Mouse (Mus musculus) fat pad, adult 2 months (tissue): Measurements from ENCODE around the gene Ugt1a8.

Source experiments
- DNase-seq: peaks from one replicate; pipeline ENCODE4 v3.0.0-alpha.2; 2011; ENCODE audit warnings: low read depth, low spot score; ENCODE audit errors: extremely low read depth

The Ugt1a8 gene

GRCm38 (mm10) chr1:88258881-88259642 lies 171.4 kb downstream of the Ugt1a8 start:
- DNase-seq: no peak

DNA sequence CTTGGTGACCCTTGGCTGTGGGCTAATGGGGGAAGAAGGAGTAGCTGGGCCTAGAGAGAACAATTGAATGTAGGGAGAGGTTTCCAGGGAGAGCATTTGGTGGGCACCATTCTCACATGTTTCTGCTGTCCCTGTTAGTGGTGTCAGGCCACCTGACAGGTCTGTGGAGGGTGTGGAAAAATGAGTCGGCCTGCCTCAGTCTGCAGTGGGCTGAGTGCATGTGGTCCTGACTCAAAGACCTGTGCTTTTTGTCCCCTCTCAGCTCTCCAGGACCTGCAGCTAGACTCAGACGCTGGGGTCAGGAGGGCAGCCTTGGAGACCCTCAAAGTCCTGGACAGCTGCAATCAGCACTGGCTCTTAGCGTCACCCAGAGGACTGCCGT lies 172.0 kb downstream of the Ugt1a8 start:
- no peak for DNase-seq

DNA sequence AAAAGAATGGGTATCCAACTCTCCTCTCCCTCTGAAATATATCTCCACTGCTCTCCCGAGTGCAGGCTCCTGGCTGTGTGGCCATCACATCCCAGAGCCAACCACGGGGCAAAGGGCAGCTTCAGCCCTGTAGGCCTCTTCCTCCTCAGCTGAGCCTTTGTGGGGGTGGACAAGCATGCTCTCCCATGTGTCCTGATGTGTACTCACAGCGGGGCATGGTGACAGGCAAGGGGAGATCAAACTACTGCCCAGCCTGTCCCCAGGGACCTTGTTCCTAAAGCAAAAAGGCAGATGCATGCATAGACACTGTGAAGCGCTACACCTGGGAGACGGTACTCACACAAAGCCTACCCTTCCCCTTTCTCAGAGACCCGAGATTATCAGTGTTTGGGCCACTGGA lies 172.5 kb downstream of the Ugt1a8 start:
- DNase-seq: no peak

GRCm38 (mm10) chr1:88260604-88261377 lies 173.2 kb downstream of the Ugt1a8 start:
- DNase-seq: no peak

DNA sequence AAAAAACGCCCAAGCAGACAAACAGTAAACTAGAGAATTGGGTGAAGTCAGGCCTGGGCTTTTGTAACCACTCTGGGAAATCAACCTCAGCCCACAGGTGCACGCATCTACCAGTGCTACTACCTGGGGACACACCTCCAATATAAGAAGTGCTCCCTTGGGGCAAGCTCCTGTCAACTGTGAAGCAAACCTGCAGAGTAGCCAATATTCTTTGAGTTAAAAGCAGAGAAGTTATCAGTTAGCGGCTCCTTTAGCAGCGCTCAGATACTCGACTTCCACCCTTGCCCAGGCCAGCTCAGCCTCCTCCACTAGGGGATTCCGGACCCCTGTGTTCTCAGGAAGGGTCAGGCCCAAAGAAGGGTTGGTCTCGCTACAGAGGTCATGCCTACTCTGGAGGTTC lies 174.1 kb downstream of the Ugt1a8 start:
- no peak for DNase-seq

GRCm38 (mm10) chr1:88262255-88262654 lies 174.6 kb downstream of the Ugt1a8 start:
- peak; percentile 58 for DNase-seq

GRCm38 (mm10) chr1:88262961-88263360 lies 175.3 kb downstream of the Ugt1a8 start:
- DNase-seq: no peak

DNA sequence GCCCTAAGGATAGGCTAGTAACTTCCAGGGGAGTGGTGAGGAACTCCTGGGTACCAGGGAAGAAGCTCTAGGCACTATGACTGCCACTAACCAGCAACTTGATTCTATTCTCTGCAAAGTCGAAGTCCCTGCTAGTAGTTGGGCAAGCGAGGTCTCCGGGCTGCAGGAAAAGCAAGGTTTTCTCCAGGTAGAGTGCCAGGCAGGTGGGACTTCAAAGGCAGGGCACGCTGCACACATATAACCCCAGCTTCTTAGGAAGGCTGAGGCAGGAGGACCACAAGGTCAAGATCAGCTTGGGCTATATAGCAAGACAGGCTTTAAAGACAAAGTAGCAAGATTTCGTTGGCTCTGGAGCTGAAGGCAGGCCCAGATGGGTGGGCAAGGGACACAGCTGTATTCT lies 176.2 kb downstream of the Ugt1a8 start:
- DNase-seq: no peak

DNA sequence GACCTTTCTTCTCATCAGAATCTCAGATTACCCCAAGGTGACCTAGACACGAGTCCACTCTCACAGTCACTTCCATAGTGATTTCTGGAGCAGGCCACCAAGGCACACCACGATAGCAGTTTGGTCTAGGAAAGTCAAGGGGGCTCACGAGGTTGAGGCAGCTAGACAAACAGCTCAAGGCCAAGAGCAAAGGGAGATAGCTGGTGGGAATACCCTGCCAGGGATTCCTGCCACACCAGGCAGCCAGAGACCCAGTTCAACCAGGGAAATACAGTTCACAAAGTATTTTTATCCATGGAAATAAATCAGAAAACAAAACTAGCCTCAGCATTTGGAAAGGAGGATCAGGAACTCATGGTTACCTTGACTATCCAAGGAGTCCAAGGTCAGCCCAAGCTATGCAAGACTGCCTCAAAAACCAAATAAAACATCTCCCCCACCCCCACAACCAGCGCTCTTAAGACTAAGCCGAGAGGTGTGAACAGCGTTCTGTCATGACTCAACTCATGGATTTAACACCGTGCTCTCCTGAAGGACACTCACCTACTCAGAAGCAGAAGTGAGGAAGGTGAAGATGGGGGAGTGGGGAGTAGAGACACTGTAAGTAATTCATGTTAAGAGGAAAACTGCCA lies 176.7 kb downstream of the Ugt1a8 start:
- no peak for DNase-seq

- no peak for DNase-seq
Measured at GRCm38 (mm10) chr1:88264869-88265240, 177.2 kb downstream of the Ugt1a8 start.

DNA sequence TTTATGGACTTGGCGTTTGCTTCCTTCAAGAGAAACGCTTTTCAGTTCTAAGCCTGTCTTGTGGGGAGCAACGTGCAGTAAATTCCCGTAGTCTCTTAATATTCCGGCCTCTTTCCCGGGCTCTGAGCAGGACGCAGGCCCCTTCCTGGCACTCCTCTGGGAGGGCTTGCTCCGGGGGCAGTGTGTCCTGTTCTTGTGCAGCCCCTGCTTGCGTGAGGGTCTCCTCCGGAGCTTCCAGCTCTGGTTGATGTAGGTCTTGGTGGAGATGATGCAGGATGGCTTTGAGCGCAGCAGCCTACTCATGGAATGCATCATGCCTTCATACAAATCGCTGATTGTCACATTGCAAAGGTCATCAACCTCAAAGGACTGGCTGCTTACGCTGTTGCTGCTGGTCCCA lies 178.5 kb downstream of the Ugt1a8 start:
- no peak for DNase-seq

DNA sequence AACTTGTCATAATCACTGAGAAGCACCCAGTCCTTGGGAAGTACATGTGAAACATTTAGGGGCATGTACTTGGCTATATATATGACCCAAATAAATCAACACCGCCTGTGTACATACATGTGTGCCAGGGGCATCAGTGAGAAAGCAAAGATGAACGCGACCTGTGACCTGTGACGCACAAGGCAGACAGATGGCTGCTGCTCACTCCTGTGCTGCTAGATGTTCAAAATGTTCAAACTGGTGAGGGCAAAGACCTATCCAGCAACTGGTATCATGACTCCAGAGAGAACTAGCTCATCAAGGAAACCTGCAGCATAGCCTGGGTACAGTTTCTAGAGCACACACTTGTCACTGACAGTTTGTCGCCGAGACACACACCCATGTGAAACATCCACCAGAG lies 179.9 kb downstream of the Ugt1a8 start:
- no peak for DNase-seq

DNA sequence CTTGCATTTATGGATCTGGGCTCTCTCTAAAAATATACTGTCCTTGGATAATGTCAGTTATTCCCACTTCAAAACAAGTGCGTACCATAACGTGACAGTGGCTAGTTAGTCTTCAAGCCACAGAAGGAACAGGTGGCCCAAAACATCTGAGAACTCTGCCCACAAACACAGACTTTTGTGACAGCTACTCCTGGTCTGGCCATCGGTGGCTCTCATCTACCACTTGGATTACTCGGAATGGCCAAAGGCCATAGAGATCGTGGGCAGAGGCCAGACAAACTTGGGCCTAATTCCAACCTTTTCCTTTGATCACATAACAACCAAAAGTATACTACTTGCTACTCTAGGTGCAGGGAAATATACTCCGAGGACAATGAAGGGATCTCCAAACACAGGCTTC lies 180.5 kb downstream of the Ugt1a8 start:
- DNase-seq: no peak
